Mouse (Mus musculus) gastrocnemius, postnatal 10 days (tissue): ENCODE measurements around the gene N4bp2. TPM values are rescaled to one million over a fixed set of nuclear protein-coding genes. Genes with fewer than 3 reads are reported as not detected.
"Not testable (repeated sequence)": the region's sequence is repeated elsewhere in the genome, so short reads cannot be mapped to it uniquely, and the experiment has no call there.

ENCODE experiments used
- DNase-seq: peaks from one replicate; pipeline ENCODE4 v3.0.0; 2021; ENCODE audit warnings: mixed read lengths
- long read RNA-seq, 2 experiments: library from polyadenylated mRNA; stranded (forward); transcript quantifications; one replicate each; pipeline ENCODE4 v2.0.0; 2021
- total RNA-seq, 2 experiments: library from RNA; stranded (reverse); gene quantifications; 2 replicates each; pipeline ENCODE4 v1.2.3; 2021

N4bp2 gene
- 10 to 100 TPM; 23.4 to 30.2 TPM for total RNA-seq
- long read RNA-seq, experiment 1, partial matches to known transcripts = 4 of 8 reads
- long read RNA-seq, experiment 1, other reads (novel, unspliced or antisense) = 3 of 8 reads
- long read RNA-seq, experiment 2, partial matches to known transcripts = 2 of 2 reads
- long read RNA-seq, experiment 2, other reads (novel, unspliced or antisense) = 0 of 2 reads

- peak; percentile 85 for DNase-seq
These were observed at the start of gene N4bp2 for GRCm38 (mm10) chr5:65763088-65763915. Gene N4bp2, plus strand, starts transcription at chr5:65763521.

GRCm38 (mm10) chr5:65715084-65715483, 48.2 kb upstream of the N4bp2 start:
- no peak for DNase-seq

DNA sequence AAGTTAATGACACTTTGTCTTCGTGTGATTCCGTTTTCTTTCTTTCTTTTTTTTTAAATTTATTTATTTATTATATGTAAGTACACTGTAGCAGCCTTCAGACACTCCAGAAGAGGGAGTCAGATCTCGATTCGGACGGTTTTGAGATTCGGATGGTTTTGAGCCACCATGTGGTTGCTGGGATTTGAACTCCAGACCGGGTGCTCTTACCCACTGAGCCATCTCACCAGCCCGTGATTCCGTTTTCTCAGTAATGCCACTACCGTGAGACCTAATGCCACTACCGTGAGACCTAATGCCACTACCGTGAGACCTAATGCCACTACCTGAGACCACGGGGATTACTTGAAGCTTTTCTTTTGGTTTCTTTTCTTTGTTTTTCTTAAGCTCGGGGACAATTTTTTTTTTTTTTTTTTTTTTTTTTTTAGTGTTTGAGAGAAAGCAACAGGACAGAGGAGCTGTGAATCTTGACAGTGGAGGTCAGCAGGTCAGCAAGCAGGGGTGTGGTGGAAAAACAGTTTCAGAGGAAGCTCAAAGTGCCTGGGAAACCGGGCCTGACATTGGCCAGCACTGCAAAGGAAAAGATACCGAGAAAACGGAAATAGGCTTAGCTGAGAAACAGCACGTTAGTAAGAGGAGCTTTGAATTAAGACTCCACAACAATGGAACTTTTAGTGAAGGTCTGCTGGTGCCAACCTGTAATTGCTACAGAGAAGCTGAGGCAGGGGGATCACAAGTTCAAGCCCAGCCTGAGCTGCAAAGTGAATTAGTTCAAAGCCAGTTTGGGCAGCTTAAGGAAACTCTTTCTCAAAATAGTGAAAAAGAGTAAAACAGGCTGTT, 46.0 kb upstream of the N4bp2 start:
- DNase-seq = no peak

- not testable (repeated sequence) for DNase-seq
These were observed 45.5 kb upstream of the N4bp2 start for GRCm38 (mm10) chr5:65717903-65718211.

DNA sequence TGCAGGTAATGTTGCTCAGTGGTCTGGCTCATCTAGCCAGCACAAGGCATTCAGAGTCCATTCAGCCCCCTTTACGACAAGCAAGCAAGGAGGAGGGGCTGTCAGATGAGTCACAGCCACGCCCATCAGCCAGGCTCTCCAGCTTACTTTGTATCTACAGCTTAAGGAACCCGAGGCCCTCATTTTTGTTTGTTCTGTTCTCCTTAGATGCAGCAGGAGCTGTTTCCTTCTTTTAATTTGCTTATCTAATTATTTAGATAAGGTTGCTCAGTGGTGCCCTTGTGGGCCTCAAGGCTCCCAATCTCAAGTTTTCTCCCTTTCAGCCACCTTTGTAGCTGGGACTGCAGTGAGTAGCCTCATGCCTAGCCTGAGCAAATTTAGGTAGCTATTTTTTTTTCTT, 45.0 kb upstream of the N4bp2 start:
- DNase-seq = no peak

DNA sequence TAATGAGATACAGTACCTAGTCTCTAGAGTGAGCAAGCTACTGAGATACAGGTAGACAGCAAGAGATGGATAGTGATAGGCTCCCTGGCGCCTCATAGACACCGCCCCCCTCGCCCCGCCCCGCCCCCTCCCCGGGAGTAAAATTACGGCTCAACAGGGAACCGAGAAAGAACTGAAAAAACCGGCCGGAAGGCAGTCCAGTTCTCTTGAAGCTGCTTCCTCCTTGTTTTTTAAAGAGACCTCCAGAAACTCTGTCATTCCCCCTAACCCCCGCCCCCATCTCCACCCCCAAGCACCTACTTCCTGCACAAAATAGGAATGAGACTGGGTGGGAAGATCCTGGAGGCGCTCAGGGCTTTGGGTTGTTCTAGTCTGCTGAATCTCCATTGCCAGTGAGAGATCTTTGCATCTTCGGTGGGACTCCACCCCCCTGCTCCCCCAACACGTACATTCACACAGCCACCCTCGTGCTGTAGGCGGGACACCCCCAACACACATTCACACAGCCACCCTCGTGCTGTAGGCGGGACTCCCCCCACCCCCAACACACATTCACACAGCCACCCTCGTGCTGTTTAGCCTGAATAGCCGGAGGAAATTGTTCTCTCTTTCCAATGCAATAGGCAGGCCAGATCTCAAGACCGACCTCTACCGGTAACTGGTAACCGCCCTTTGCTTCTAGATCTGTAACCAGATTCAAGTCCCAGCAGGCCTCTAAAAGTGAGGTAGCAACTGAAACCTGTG, 38.8 kb upstream of the N4bp2 start:
- DNase-seq = peak; percentile 34

GRCm38 (mm10) chr5:65731173-65732007, 31.9 kb upstream of the N4bp2 start:
- DNase-seq = peak; percentile 25

DNA sequence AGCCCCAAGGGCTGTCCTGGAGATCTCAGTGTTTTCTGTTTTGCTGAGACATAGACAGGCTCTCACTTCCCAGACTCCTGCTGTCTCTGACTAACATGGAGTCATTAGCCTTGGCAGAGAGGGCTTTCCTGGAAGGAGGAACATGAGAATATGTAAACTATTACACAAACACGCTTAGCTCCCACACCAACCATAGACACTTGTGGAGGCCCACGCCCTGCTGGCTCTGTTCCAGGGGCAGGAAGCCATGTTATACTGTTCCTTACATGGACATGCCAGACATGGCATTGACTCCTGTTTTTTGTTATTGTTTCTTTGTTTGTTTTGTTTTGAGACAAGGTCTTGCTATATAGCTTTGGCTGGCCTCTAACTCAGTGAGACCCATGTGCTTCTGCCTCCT, 27.7 kb upstream of the N4bp2 start:
- no peak for DNase-seq

DNA sequence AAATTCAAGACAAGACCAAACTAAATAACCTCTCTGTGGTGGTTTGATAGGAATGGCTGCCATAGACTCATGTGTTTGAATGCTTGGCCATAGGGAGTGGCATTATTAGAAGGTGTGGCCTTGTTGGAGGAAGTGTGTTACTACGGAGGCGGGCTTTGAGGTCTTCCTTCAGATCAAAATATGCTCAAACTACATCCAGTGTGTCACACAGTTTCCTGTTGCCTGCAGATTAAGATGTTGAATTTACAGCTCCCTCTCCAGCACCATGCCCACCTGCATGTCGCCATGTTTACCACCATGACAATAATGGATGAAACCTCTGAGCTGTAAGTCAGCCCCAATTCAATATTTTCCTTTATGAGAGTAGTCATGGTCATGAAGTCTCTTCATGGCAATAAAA, 24.0 kb upstream of the N4bp2 start:
- DNase-seq = no peak

GRCm38 (mm10) chr5:65746908-65747307, 16.4 kb upstream of the N4bp2 start:
- no peak for DNase-seq

- DNase-seq = no peak
These were observed 14.9 kb upstream of the N4bp2 start for GRCm38 (mm10) chr5:65748386-65748785.

DNA sequence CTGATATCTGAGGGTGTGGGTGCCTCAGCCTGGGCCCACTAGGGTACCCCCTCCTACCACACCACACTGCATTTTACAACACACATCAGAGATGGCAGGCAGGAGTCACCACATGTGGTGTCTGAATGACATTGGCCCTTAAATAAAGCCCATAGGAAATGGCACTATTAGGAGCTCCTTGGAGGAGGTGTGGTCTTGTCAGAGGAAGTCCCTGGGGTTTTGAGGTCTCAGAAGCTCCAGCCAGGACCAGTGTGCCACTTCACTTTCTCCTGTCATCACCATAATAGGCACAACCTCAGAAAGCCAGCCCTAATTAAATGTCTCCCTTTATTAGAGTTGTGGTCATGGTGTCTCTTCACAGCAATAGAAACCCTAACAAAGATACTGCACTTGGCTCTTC, 14.4 kb upstream of the N4bp2 start:
- no peak for DNase-seq

- DNase-seq = no peak
These were observed 11.3 kb upstream of the N4bp2 start for GRCm38 (mm10) chr5:65752021-65752420.

GRCm38 (mm10) chr5:65755859-65756258, 7.5 kb upstream of the N4bp2 start:
- no peak for DNase-seq

DNA sequence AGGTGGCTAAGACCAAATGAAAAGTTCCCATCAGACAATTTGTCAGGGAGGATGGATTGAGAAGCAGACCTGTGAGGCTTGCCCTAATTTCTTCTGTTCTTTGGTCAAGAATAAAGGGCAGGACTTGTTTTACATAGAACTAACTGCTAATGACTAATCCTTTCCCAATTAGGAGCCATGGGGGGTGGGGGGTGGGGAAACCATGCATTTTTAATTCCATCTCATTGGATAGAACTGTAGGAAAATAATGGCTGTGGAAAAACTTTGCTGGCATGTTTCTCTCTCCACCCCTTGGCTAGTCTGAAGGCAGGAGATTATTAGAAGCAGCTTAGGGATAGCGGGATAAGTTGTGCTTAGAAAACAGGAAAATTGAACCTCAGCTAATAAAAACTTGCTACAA, 6.2 kb upstream of the N4bp2 start:
- DNase-seq = no peak

DNA sequence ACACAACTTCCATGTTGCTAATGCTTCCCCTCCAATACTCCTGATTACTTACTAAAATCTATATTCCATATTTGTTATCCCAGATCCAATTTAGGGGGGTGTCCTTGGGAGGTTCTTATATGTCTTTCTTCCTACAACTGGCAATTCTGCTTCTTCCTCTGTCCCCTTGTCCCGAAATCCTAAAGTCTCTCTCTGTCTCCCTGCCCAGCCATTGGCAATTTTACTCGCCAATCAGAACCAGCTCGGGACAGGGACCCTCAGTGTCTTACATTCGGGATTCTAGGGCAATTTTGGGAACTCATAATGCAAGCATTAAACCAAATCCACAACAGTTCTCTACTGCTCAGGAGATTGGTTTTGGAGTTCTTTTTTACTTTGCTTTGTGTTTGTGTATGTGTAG, 3.3 kb upstream of the N4bp2 start:
- no peak for DNase-seq

- no peak for DNase-seq
These were observed 2.7 kb upstream of the N4bp2 start for GRCm38 (mm10) chr5:65760599-65760998.

DNA sequence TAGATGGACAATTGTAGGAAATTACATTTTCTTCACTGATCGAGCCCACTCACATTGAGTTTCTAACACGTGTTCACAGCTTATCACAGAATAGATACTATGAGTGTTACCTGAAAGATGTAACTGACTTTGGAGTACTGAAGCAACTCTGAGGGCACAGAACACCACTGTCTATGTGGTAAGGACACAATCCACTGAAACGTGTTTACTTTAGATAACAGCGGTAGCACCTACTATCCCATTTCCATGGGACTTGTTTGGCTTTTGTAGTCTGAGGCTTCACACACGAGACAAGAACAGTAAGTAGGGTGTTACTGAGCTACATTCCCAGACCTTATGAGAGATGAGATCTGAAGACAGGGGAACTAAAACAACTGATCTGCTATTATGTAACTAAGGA, 2.3 kb upstream of the N4bp2 start:
- no peak for DNase-seq

GRCm38 (mm10) chr5:65761921-65762320, 1.4 kb upstream of the N4bp2 start:
- DNase-seq = no peak

DNA sequence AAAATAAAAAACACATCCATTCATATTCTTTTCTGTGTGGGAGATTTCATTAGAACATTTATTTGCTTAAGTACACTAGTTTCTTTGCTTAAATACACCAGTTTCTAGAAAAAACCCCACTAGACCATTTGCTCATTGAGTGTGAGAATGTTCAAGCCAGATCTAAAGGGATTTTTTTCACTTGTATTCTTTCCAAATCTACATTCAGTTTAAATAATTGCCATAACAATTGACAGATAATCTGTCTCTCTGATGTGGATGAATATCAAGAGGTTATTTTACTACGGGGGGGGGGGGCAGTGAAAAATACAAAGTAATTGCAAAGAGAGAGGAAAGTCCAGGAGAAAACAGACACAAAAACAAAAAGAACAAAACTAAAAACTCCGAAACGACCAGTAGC, 635 bp upstream of the N4bp2 start:
- DNase-seq = no peak

GRCm38 (mm10) chr5:65763916-65764785, 830 bp downstream of the N4bp2 start:
- peak; percentile 91 for DNase-seq
